Mouse (Mus musculus): ENCODE results near the gene Kifc1.

DNA sequence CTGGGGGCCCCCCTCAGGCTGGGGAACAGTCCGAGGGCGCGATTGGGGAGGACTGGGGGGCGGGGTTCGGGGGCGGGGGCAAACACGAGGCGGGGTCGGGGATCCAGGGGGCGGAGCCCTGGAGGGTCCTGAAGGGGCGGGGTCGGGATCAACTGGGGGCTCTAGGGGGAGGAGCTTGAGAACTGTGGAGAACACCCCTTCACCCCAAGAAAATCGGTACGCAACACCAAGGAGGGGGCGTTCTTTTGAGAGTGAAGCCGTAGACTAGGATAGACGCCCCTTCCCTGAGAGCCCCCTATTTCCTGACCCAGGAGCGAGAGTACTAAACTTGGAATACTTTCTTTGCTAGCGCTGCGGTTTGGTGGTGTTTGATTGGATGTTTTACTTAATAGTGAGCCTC is 25.8 kb upstream of the Kifc1 start:
- TF ChIP-seq CTCF (IDR thresholded peaks at IDR 0.05; ENCODE audit: borderline replicate concordance, control insufficient read depth, extremely low read depth, insufficient read depth, low read length, poor library complexity), result 0 out of 2 replicates have a peak, but pooled peaks have one; percentile 1
- no peak for TF ChIP-seq POLR2A (IDR thresholded peaks at IDR 0.05; ENCODE audit: control insufficient read depth, extremely low read depth, insufficient read depth, low read length, poor library complexity)

Data from thymus, adult 2 months (tissue).